Mouse (Mus musculus): ENCODE data around the gene Swap70. TPM values are rescaled to one million over a fixed set of nuclear protein-coding genes. Genes with fewer than 3 reads are reported as not detected.

The Swap70 gene
- polyA plus RNA-seq, 1 experiment from 2014 or later, result 25.8 TPM

DNA sequence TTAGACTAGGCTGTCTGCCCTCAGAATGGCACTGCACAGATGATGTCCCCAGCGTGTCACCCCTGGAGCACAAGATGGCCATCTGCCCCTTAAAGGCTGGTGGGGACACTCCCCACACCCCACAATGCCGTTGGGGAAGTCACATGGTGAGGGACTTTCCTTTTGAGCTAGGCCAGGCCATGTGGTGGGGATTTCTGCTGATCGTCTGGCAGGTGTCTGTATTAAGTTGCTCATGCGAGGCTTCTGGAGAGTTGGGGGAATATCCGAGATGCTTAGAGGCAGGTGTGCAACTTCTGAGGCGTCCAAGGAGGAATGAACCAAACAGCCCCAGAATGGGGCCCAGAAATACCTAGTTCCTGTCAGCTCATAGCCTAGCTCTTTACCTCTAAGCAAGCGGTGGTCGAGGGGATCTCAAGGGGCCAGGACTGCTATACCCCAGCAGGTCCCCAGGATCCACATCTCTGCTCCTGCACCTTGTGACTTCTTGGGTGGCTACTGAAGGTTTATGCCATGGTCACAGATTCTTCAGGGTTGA, 64.8 kb downstream of the Swap70 start:
- 79% methylated on average over 8 of the region's 8 CpGs for WGBS
- Histone ChIP-seq H3K9me3 (replicated peaks; ENCODE audit: control insufficient read depth, low read length) (no peaks in the 10 kb centered on the region), H3K27ac (ENCODE audit: low read length) (no peak overlapping the region), H3K4me2 (ENCODE audit: low read depth, low read length) (no peak overlapping the region), H3K27me3 (ENCODE audit: control insufficient read depth, insufficient read depth, low read length) (no peaks in the 10 kb centered on the region), H3K36me3 (ENCODE audit: control insufficient read depth, insufficient read depth, low read length) (no peaks in the 10 kb centered on the region), H3K4me1 (ENCODE audit: control insufficient read depth, insufficient read depth, low read length) (peaks cover 20% of the 10 kb centered on the region), H3K9ac (ENCODE audit: low read length) (no peak overlapping the region), H3K4me3 (replicated peaks; ENCODE audit: low read length) (no peak overlapping the region)
- no peak for ATAC-seq (ENCODE audit: insufficient read depth, low FRiP score)

DNA sequence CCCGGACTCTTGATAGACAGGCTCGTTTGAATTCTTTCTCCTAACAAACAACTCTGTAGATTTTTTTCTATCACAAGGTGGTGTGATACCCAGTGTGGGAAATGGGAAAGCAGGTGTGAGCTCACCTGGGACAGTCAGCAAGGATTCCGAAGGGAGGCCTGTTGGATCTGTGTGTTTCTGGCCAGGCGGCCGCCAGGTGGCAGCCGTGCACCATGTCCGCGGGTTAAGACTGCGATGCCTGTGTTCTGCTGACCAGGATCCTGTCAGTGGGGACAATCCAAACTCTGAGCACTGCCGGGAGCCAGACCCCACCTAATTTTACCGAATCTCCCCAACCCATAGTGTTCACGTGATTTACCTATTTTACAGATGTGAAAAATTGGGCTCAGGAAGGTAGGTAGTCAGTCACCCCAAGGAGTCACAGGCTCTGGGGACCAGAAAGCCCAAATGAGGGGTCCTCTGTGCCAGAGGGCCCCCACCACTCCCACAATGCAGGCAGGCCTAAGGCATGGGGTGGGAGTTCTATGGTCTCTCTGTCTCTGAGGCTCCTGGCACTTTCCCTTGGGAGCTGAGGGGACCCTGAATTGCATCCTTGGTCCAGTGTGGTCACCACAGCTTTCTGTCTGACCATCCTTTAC, 65.4 kb downstream of the Swap70 start:
- no peaks in the 10 kb centered on the region for H3K9me3 ChIP-seq (replicated peaks; ENCODE audit: control insufficient read depth, low read length)
- ATAC-seq (ENCODE audit: insufficient read depth, low FRiP score), result peak; percentile 74
- H3K36me3 ChIP-seq (ENCODE audit: control insufficient read depth, insufficient read depth, low read length), result no peaks in the 10 kb centered on the region
- H3K4me2 ChIP-seq (ENCODE audit: low read depth, low read length), result no peak overlapping the region
- H3K4me1 ChIP-seq (ENCODE audit: control insufficient read depth, insufficient read depth, low read length), result peaks cover 20% of the 10 kb centered on the region
- H3K27me3 ChIP-seq (ENCODE audit: control insufficient read depth, insufficient read depth, low read length), result no peaks in the 10 kb centered on the region
- peak overlapping the region; percentile 6; the same call in 1 of the 2 replicates for H3K9ac ChIP-seq (ENCODE audit: low read length)
- H3K4me3 ChIP-seq (replicated peaks; ENCODE audit: low read length), result no peak overlapping the region
- no peak overlapping the region for H3K27ac ChIP-seq (ENCODE audit: low read length)
- 5% methylated on average over 12 of the region's 12 CpGs for WGBS

DNA sequence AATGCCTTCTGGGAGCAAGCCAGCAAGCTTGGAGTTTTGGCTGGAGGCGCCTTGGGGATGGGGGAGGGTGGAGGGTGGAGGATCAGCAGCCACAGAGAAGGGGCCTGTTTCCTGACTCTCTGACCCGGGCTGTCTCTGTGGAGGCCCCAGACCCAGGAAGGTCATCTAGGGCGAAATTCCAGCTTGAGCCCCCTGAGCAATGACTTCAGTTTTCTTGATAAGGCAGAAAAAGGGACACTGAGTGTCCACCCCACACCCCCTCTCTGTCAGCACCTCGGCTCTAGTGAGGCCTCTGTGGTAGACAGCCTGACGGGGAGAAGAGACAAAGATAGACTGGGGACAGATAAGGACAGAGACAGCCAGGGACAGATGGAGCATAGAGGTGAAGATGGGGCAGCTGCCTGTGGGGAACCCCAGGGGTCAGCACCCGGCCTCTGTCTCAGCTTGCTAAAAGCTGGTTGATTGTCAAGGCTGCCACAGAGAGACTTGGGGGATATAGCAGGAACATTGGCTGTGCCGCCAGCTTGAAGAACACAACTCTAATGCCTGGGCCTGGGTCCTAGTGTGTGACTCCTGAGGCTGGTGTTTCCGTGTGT, 66.1 kb downstream of the Swap70 start:
- Histone ChIP-seq H3K4me1 (ENCODE audit: control insufficient read depth, insufficient read depth, low read length) (peaks cover 20% of the 10 kb centered on the region), H3K27ac (ENCODE audit: low read length) (peak overlapping the region; percentile 85), H3K4me3 (replicated peaks; ENCODE audit: low read length) (no peak overlapping the region), H3K9ac (ENCODE audit: low read length) (peak overlapping the region; percentile 33), H3K27me3 (ENCODE audit: control insufficient read depth, insufficient read depth, low read length) (no peaks in the 10 kb centered on the region), H3K36me3 (ENCODE audit: control insufficient read depth, insufficient read depth, low read length) (no peaks in the 10 kb centered on the region), H3K9me3 (replicated peaks; ENCODE audit: control insufficient read depth, low read length) (peaks cover 2% of the 10 kb centered on the region; the same call in 1 of the 2 replicates), H3K4me2 (ENCODE audit: low read depth, low read length) (no peak overlapping the region)
- 54% methylated on average over 8 of the region's 8 CpGs for WGBS
- ATAC-seq (ENCODE audit: insufficient read depth, low FRiP score), result no peak

DNA sequence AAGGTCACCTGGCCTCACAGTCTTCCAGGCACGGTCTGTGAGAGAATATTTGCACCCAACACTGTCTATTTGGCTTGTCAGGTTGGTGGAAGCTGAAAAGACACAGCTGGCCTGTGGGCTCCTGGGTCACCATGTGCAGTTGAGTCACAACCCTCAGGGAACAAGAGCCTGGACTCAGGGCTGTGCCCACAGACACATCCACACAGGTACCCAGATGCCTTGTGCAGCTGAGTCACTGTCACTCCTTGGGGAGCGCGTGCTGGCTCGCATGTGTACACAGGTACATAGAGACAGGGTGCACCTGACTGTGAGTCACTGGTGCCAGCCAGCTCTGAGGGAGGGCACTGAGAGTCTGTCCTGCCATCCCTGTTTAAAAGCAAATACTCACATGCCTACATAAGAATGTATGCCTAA, 66.7 kb downstream of the Swap70 start:
- peak overlapping the region; percentile 85 for H3K27ac ChIP-seq (ENCODE audit: low read length)
- ATAC-seq (ENCODE audit: insufficient read depth, low FRiP score), result peak; percentile 86

DNA sequence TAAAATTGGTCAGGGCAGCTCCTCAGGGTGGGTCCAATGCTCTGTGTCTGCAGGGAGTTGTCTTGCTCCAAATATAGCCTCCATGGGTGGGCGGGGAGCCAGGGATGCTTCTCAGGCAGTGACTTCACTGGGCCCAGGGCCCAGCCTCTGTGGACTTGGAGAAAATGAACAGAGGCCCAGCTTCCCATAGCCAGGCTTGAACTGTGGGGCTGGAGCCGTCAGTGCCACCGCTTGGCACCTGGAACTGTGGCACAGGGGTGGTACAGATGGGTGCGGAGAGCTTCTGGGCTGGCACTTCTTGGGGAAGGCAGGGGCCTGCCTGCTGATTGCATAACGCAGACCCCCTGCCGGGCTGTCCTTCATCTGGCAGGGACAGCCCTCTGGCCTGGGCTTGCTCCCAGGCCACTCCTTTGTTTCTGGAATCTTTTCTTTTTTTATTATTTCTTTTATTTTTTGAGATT, 67.2 kb downstream of the Swap70 start:
- Histone ChIP-seq H3K9ac (ENCODE audit: low read length) (peak overlapping the region; percentile 53; the same call in 1 of the 2 replicates), H3K4me3 (replicated peaks; ENCODE audit: low read length) (no peak overlapping the region), H3K36me3 (ENCODE audit: control insufficient read depth, insufficient read depth, low read length) (no peaks in the 10 kb centered on the region), H3K9me3 (replicated peaks; ENCODE audit: control insufficient read depth, low read length) (peaks cover 5% of the 10 kb centered on the region; the same call in 1 of the 2 replicates), H3K27me3 (ENCODE audit: control insufficient read depth, insufficient read depth, low read length) (no peaks in the 10 kb centered on the region), H3K4me1 (ENCODE audit: control insufficient read depth, insufficient read depth, low read length) (peaks cover 20% of the 10 kb centered on the region), H3K27ac (ENCODE audit: low read length) (peak overlapping the region; percentile 85), H3K4me2 (ENCODE audit: low read depth, low read length) (no peak overlapping the region)
- peak; percentile 84 for ATAC-seq (ENCODE audit: insufficient read depth, low FRiP score)
- WGBS, result 68% methylated on average over 6 of the region's 6 CpGs

More for the DNA sequence above, 66.7 kb downstream of the Swap70 start:
- H3K4me1 ChIP-seq (ENCODE audit: control insufficient read depth, insufficient read depth, low read length), result peaks cover 20% of the 10 kb centered on the region
- WGBS, result 77% methylated on average over 4 of the region's 4 CpGs
- peak overlapping the region; percentile 33; the same call in 1 of the 2 replicates for H3K9ac ChIP-seq (ENCODE audit: low read length)
- no peak overlapping the region for H3K4me3 ChIP-seq (replicated peaks; ENCODE audit: low read length)
- H3K36me3 ChIP-seq (ENCODE audit: control insufficient read depth, insufficient read depth, low read length), result no peaks in the 10 kb centered on the region
- peaks cover 5% of the 10 kb centered on the region; the same call in 1 of the 2 replicates for H3K9me3 ChIP-seq (replicated peaks; ENCODE audit: control insufficient read depth, low read length)
- H3K4me2 ChIP-seq (ENCODE audit: low read depth, low read length), result no peak overlapping the region
- H3K27me3 ChIP-seq (ENCODE audit: control insufficient read depth, insufficient read depth, low read length), result no peaks in the 10 kb centered on the region

- H3K4me2 ChIP-seq (ENCODE audit: low read depth, low read length), result no peak overlapping the region
- no peak for ATAC-seq (ENCODE audit: insufficient read depth, low FRiP score)
- H3K36me3 ChIP-seq (ENCODE audit: control insufficient read depth, insufficient read depth, low read length), result no peaks in the 10 kb centered on the region
- WGBS, result 72% methylated on average over 4 of the region's 4 CpGs
- H3K4me3 ChIP-seq (replicated peaks; ENCODE audit: low read length), result no peak overlapping the region
- no peaks in the 10 kb centered on the region for H3K27me3 ChIP-seq (ENCODE audit: control insufficient read depth, insufficient read depth, low read length)
- peaks cover 20% of the 10 kb centered on the region for H3K4me1 ChIP-seq (ENCODE audit: control insufficient read depth, insufficient read depth, low read length)
- H3K27ac ChIP-seq (ENCODE audit: low read length), result 0 out of 2 replicates have a peak overlapping the region, but pooled peaks have one; percentile 85
- no peak overlapping the region for H3K9ac ChIP-seq (ENCODE audit: low read length)
- H3K9me3 ChIP-seq (replicated peaks; ENCODE audit: control insufficient read depth, low read length), result peaks cover 5% of the 10 kb centered on the region; the same call in 1 of the 2 replicates
Observed at GRCm38 (mm10) chr7:110289647-110290046, 68.1 kb downstream of the Swap70 start.

DNA sequence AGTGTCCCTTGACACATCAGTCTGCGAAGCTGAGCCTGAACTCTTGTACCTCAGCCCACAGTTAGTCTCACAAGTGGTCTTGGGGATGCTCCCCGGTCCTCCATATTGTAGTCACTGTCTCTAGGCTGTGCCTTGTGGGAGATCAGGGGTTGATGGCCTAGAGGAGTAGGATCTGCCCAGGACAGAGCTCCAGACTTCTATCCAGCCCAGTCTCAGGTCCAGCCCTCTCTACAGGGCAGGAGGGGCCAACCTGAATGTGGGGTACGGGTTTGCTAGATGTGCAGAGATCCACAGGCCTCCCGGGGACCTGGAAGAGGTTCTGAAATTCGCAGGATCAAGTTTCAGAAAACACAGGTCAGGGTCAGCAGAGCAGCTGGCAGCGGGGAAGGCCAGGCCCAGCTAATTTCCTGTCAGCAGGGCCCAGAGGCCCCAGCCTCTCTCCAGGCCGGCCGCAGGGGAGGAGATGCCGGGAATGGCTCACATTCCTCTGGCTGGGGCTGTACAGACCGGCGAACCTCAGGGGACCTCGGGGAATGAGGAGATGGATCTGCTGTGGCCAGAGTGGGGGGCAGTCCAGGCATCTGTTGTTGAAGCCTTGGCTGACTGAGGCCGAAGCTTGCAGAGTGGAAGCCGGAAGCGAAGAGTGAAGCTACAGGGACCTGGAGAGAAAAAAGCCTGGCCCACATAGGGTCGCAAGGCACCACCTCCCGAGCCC, 75.5 kb downstream of the Swap70 start:
- H3K27me3 ChIP-seq (ENCODE audit: control insufficient read depth, insufficient read depth, low read length), result no peaks in the 10 kb centered on the region
- H3K27ac ChIP-seq (ENCODE audit: low read length), result peak overlapping the region; percentile 83
- H3K4me3 ChIP-seq (replicated peaks; ENCODE audit: low read length), result no peak overlapping the region
- 27% methylated on average over 17 of the region's 17 CpGs for WGBS
- peaks cover 5% of the 10 kb centered on the region; the same call in 1 of the 2 replicates for H3K9me3 ChIP-seq (replicated peaks; ENCODE audit: control insufficient read depth, low read length)
- H3K4me2 ChIP-seq (ENCODE audit: low read depth, low read length), result no peak overlapping the region
- ATAC-seq (ENCODE audit: insufficient read depth, low FRiP score), result peak; percentile 91
- H3K4me1 ChIP-seq (ENCODE audit: control insufficient read depth, insufficient read depth, low read length), result peaks cover 14% of the 10 kb centered on the region
- no peaks in the 10 kb centered on the region for H3K36me3 ChIP-seq (ENCODE audit: control insufficient read depth, insufficient read depth, low read length)
- H3K9ac ChIP-seq (ENCODE audit: low read length), result peak overlapping the region; percentile 47

- H3K9ac ChIP-seq (ENCODE audit: low read length), result peak overlapping the region; percentile 47; the same call in 1 of the 2 replicates
- peak overlapping the region; percentile 83 for H3K27ac ChIP-seq (ENCODE audit: low read length)
- 48% methylated on average over 4 of the region's 4 CpGs for WGBS
- H3K4me1 ChIP-seq (ENCODE audit: control insufficient read depth, insufficient read depth, low read length), result peaks cover 14% of the 10 kb centered on the region
- peaks cover 2% of the 10 kb centered on the region; the same call in 1 of the 2 replicates for H3K9me3 ChIP-seq (replicated peaks; ENCODE audit: control insufficient read depth, low read length)
- no peak overlapping the region for H3K4me2 ChIP-seq (ENCODE audit: low read depth, low read length)
- H3K4me3 ChIP-seq (replicated peaks; ENCODE audit: low read length), result no peak overlapping the region
- peak; percentile 25; the same call in 1 of the 2 replicates for ATAC-seq (ENCODE audit: insufficient read depth, low FRiP score)
- H3K36me3 ChIP-seq (ENCODE audit: control insufficient read depth, insufficient read depth, low read length), result no peaks in the 10 kb centered on the region
- no peaks in the 10 kb centered on the region for H3K27me3 ChIP-seq (ENCODE audit: control insufficient read depth, insufficient read depth, low read length)
Observed at GRCm38 (mm10) chr7:110297611-110298010, 76.1 kb downstream of the Swap70 start.
